21 mouse cellular contexts compared by ENCODE assay signal in genomic region chr13:49109665-49110064, GRCm38 (mm10). TPM values are rescaled to one million over a fixed set of nuclear protein-coding genes. Genes with fewer than 3 reads are reported as not detected.
"Had no signal": no experiment of that assay in that cellular context is flagged by ENCODE, and none has a peak within 500 bp of the region (broad histone marks: within the 10 kb centered on the region; RNA-seq: fewer than 3 reads in every experiment).

No protein-coding gene starts in this region.

- H3K27ac ChIP-seq: lung, embryonic 15.5 days; macrophage; midbrain, embryonic 13.5 days; midbrain, embryonic 15.5 days; neural tube, embryonic 13.5 days; neural tube, embryonic 15.5 days; stomach, embryonic 15.5 days; stomach, postnatal 0 days had no signal

- H3K9me3 ChIP-seq: lung, embryonic 15.5 days; midbrain, embryonic 13.5 days; midbrain, embryonic 15.5 days; neural tube, embryonic 13.5 days; neural tube, embryonic 15.5 days; stomach, embryonic 15.5 days had no signal

- ATAC-seq: liver, postnatal 0 days; lung, postnatal 0 days; midbrain, embryonic 13.5 days; midbrain, embryonic 15.5 days had no signal

- H3K4me3 ChIP-seq: lung, embryonic 15.5 days; megakaryocyte, embryonic 14.5 days; midbrain, embryonic 13.5 days; midbrain, embryonic 15.5 days; myocyte; neural tube, embryonic 13.5 days; neural tube, embryonic 15.5 days; stomach, embryonic 15.5 days had no signal

- H3K9ac ChIP-seq: liver, postnatal 0 days; lung, embryonic 15.5 days; midbrain, embryonic 13.5 days; midbrain, embryonic 15.5 days; neural tube, embryonic 13.5 days; neural tube, embryonic 15.5 days; stomach, embryonic 15.5 days had no signal

- H3K4me1 ChIP-seq: stomach, embryonic 15.5 days had no signal

- H3K36me3 ChIP-seq: lung, embryonic 15.5 days; midbrain, embryonic 15.5 days; stomach, embryonic 15.5 days had no signal

- H3K4me2 ChIP-seq: lung, embryonic 15.5 days; midbrain, embryonic 11.5 days; midbrain, embryonic 13.5 days; midbrain, embryonic 15.5 days; neural tube, embryonic 13.5 days; neural tube, embryonic 15.5 days; stomach, embryonic 15.5 days had no signal

- H3K27me3 ChIP-seq: lung, embryonic 15.5 days; midbrain, embryonic 13.5 days; midbrain, embryonic 15.5 days; neural tube, embryonic 13.5 days; neural tube, embryonic 15.5 days; stomach, embryonic 15.5 days had no signal

- DNase-seq: liver, postnatal 0 days; lung, adult 2 months; lung, postnatal 14 days; lung, postnatal 36 days; retina, postnatal 1 day; right cerebral cortex, postnatal 14 days; thymus, adult 2 months; thymus, postnatal 25 days; thymus, postnatal 4 days had no signal

RNA-seq across cellular contexts. Expression of gene Wnk2, which starts 38.1 kb away (rescaled TPM):
- polyA plus RNA-seq: macrophage, myocyte had no signal
